Mouse (Mus musculus) MEL (cell line): ENCODE data around the gene Stra8. TPM values are rescaled to one million over a fixed set of nuclear protein-coding genes. Genes with fewer than 3 reads are reported as not detected.
A peak's percentile ranks its signal among the peaks of the same experiment; 100 is the strongest.

ENCODE experiments used
- DNase-seq: peaks from one replicate; pipeline ENCODE4 v3.0.0; 2011; ENCODE audit warnings: low read depth, low spot score
- H3K27ac ChIP-seq: 2 replicates; pipeline ENCODE4 v1.5.1; 2012; ENCODE audit warnings: low read depth, mild to moderate bottlenecking, control low read depth, low read length, moderate library complexity; ENCODE audit not compliant: control insufficient read depth
- H3K27me3 ChIP-seq, 2 experiments: fragments of 150-350 bp in 1 of 2; sonication (generic) in 1 of 2; 2 replicates each; pipeline ENCODE4 v1.6.1; 2012; ENCODE audit warnings: low read length in 2 of 2, mild to moderate bottlenecking in 2 of 2, improper control_type of control experiment in 1 of 2, moderate library complexity in 1 of 2; ENCODE audit not compliant: insufficient read depth in 2 of 2, control insufficient read depth in 1 of 2
- H3K36me3 ChIP-seq, 2 experiments: 2 replicates each; pipeline ENCODE4 v1.6.1; 2012 to 2014; ENCODE audit warnings: low read length in 2 of 2, improper control_type of control experiment in 1 of 2, inconsistent platforms in 1 of 2, mild to moderate bottlenecking in 1 of 2; ENCODE audit not compliant: insufficient read depth in 2 of 2, control insufficient read depth in 1 of 2
- H3K4me1 ChIP-seq, 2 experiments: fragments of 150-350 bp in 1 of 2; sonication (generic) in 1 of 2; 2 replicates each; pipeline ENCODE4 v1.6.1; 2012; ENCODE audit warnings: low read length in 2 of 2, improper control_type of control experiment in 1 of 2, mild to moderate bottlenecking in 1 of 2; ENCODE audit not compliant: insufficient read depth in 2 of 2, control insufficient read depth in 1 of 2
- H3K4me3 ChIP-seq, 2 experiments: fragments of 150-350 bp in 1 of 2; sonication (generic) in 1 of 2; 2 replicates each; pipeline ENCODE4 v1.5.1; 2012; ENCODE audit warnings: low read depth in 2 of 2, low read length in 2 of 2, mild to moderate bottlenecking in 2 of 2, moderate library complexity in 2 of 2, control low read depth in 1 of 2, improper control_type of control experiment in 1 of 2; ENCODE audit not compliant: control insufficient read depth in 1 of 2, insufficient read depth in 1 of 2
- H3K79me2 ChIP-seq: 2 replicates; pipeline ENCODE4 v1.6.1; 2012; ENCODE audit warnings: mild to moderate bottlenecking, low read length, moderate library complexity; ENCODE audit not compliant: control insufficient read depth, poor library complexity, insufficient read depth
- H3K9ac ChIP-seq: 2 replicates; pipeline ENCODE4 v1.6.1; 2012; ENCODE audit warnings: low read depth, mild to moderate bottlenecking, control low read depth, low read length, moderate library complexity; ENCODE audit not compliant: control insufficient read depth, poor library complexity, severe bottlenecking
- H3K9me3 ChIP-seq: fragments of 150-350 bp; sonication (generic); replicated peaks from 2 replicates; pipeline ENCODE4 v1.6.1; 2012; ENCODE audit warnings: mild to moderate bottlenecking, low read length, improper control_type of control experiment, moderate library complexity; ENCODE audit not compliant: insufficient read depth
- BHLHE40 ChIP-seq: IDR thresholded peaks from 2 replicates; pipeline ENCODE4 v1.6.1; 2012; ENCODE audit warnings: low read depth, mild to moderate bottlenecking, inconsistent platforms, low read length, improper control_type of control experiment, borderline replicate concordance
- CHD1 ChIP-seq: IDR thresholded peaks from 2 replicates; pipeline ENCODE4 v1.6.1; 2012; ENCODE audit warnings: low read depth, mild to moderate bottlenecking, inconsistent platforms, low read length, improper control_type of control experiment
- CHD2 ChIP-seq: IDR thresholded peaks from 2 replicates; pipeline ENCODE4 v1.6.1; 2011; ENCODE audit warnings: low read length, improper control_type of control experiment
- CTCF ChIP-seq, 3 experiments: IDR thresholded peaks in 2 of 3; conservative IDR thresholded peaks in 1 of 3; 2 replicates each; pipeline ENCODE4 v1.5.1; 2011 to 2012; ENCODE audit warnings: low read length in 3 of 3, low read depth in 2 of 3, mild to moderate bottlenecking in 2 of 3, improper control_type of control experiment in 1 of 3, inconsistent platforms in 1 of 3, mixed read lengths in 1 of 3, moderate library complexity in 1 of 3; ENCODE audit not compliant: control insufficient read depth in 1 of 3, insufficient read depth in 1 of 3, poor library complexity in 1 of 3, severe bottlenecking in 1 of 3
- E2F4 ChIP-seq: IDR thresholded peaks from 2 replicates; pipeline ENCODE4 v1.6.1; 2011; ENCODE audit warnings: low read depth, low read length, improper control_type of control experiment, borderline replicate concordance
- ELF1 ChIP-seq: IDR thresholded peaks from 2 replicates; pipeline ENCODE4 v1.6.1; 2014; ENCODE audit warnings: low read depth, mild to moderate bottlenecking, inconsistent platforms, low read length, improper control_type of control experiment, moderate library complexity
- EP300 ChIP-seq, 2 experiments: IDR thresholded peaks; 2 replicates each; pipeline ENCODE4 v1.6.1; 2011; ENCODE audit warnings: improper control_type of control experiment in 2 of 2, low read length in 2 of 2, low read depth in 1 of 2, mild to moderate bottlenecking in 1 of 2
- ETS1 ChIP-seq: IDR thresholded peaks from 2 replicates; pipeline ENCODE4 v1.6.1; 2012; ENCODE audit warnings: low read depth, mild to moderate bottlenecking, inconsistent platforms, low read length, improper control_type of control experiment, moderate library complexity
- GABPA ChIP-seq: IDR thresholded peaks from 2 replicates; pipeline ENCODE4 v1.6.1; 2012; ENCODE audit warnings: low read depth, mild to moderate bottlenecking, inconsistent platforms, low read length, improper control_type of control experiment, moderate library complexity
- GATA1 ChIP-seq: IDR thresholded peaks from 2 replicates; pipeline ENCODE4 v1.6.1; 2011; ENCODE audit warnings: low read depth, low read length, improper control_type of control experiment
- HCFC1 ChIP-seq: IDR thresholded peaks from 2 replicates; pipeline ENCODE4 v1.6.1; 2012; ENCODE audit warnings: low read depth, mild to moderate bottlenecking, inconsistent platforms, low read length, improper control_type of control experiment, moderate library complexity
- JUND ChIP-seq: IDR thresholded peaks from 2 replicates; pipeline ENCODE4 v1.6.1; 2011; ENCODE audit warnings: low read depth, mild to moderate bottlenecking, improper control_type of control experiment, low read length
- KAT2A ChIP-seq: conservative IDR thresholded peaks from 2 replicates; pipeline ENCODE4 v1.6.1; 2012; ENCODE audit warnings: low read depth, low read length, improper control_type of control experiment, inconsistent platforms
- MAFK ChIP-seq: IDR thresholded peaks from 2 replicates; pipeline ENCODE4 v1.6.1; 2011; ENCODE audit warnings: low read depth, mild to moderate bottlenecking, low read length, improper control_type of control experiment, borderline replicate concordance
- MAX ChIP-seq: IDR thresholded peaks from 2 replicates; pipeline ENCODE4 v1.6.1; 2011; ENCODE audit warnings: low read length, improper control_type of control experiment
- MAZ ChIP-seq: IDR thresholded peaks from 2 replicates; pipeline ENCODE4 v1.6.1; 2012; ENCODE audit warnings: low read depth, mild to moderate bottlenecking, inconsistent platforms, low read length, improper control_type of control experiment
- MEF2A ChIP-seq: IDR thresholded peaks from 2 replicates; pipeline ENCODE4 v1.6.1; 2014; ENCODE audit warnings: low read depth, mild to moderate bottlenecking, inconsistent platforms, low read length, improper control_type of control experiment; ENCODE audit not compliant: poor library complexity, insufficient replicate concordance, severe bottlenecking; ENCODE audit errors: extremely low read depth
- MXI1 ChIP-seq: IDR thresholded peaks from 2 replicates; pipeline ENCODE4 v1.6.1; 2011; ENCODE audit warnings: mild to moderate bottlenecking, low read depth, low read length, improper control_type of control experiment
- MYB ChIP-seq: IDR thresholded peaks from 2 replicates; pipeline ENCODE4 v1.6.1; 2011; ENCODE audit warnings: mild to moderate bottlenecking, low read depth, low read length, improper control_type of control experiment
- NRF1 ChIP-seq: IDR thresholded peaks from 2 replicates; pipeline ENCODE4 v1.6.1; 2014; ENCODE audit warnings: low read depth, mild to moderate bottlenecking, inconsistent platforms, low read length, improper control_type of control experiment, moderate library complexity; ENCODE audit not compliant: poor library complexity, insufficient read depth, severe bottlenecking
- POLR2A ChIP-seq, 2 experiments: IDR thresholded peaks; 2 replicates each; pipeline ENCODE4 v1.6.1; 2011 to 2012; ENCODE audit warnings: low read length in 2 of 2, mild to moderate bottlenecking in 2 of 2, control low read depth in 1 of 2, improper control_type of control experiment in 1 of 2, low read depth in 1 of 2, moderate library complexity in 1 of 2; ENCODE audit not compliant: control insufficient read depth in 1 of 2, insufficient read depth in 1 of 2, poor library complexity in 1 of 2
- POLR2AphosphoS2 ChIP-seq: IDR thresholded peaks from 2 replicates; pipeline ENCODE4 v1.6.1; 2011; ENCODE audit warnings: low read length, improper control_type of control experiment
- RAD21 ChIP-seq: IDR thresholded peaks from 2 replicates; pipeline ENCODE4 v1.6.1; 2011; ENCODE audit warnings: mild to moderate bottlenecking, low read depth, low read length, improper control_type of control experiment
- RCOR1 ChIP-seq: IDR thresholded peaks from 2 replicates; pipeline ENCODE4 v1.6.1; 2012; ENCODE audit warnings: low read depth, mild to moderate bottlenecking, inconsistent platforms, low read length, improper control_type of control experiment
- SMC3 ChIP-seq: IDR thresholded peaks from 2 replicates; pipeline ENCODE4 v1.6.1; 2011; ENCODE audit warnings: low read depth, low read length, improper control_type of control experiment
- TAL1 ChIP-seq: IDR thresholded peaks from 2 replicates; pipeline ENCODE4 v1.6.1; 2012; ENCODE audit warnings: mild to moderate bottlenecking, inconsistent platforms, low read length, moderate library complexity, mixed read lengths
- TBP ChIP-seq: IDR thresholded peaks from 2 replicates; pipeline ENCODE4 v1.8.0; 2011; ENCODE audit warnings: low read depth, low read length, improper control_type of control experiment
- TCF12 ChIP-seq: IDR thresholded peaks from 2 replicates; pipeline ENCODE4 v1.6.1; 2014; ENCODE audit warnings: low read depth, mild to moderate bottlenecking, inconsistent platforms, low read length, improper control_type of control experiment, moderate library complexity
- UBTF ChIP-seq: IDR thresholded peaks from 2 replicates; pipeline ENCODE4 v1.6.1; 2012; ENCODE audit warnings: low read depth, mild to moderate bottlenecking, inconsistent platforms, low read length, improper control_type of control experiment, moderate library complexity, borderline replicate concordance; ENCODE audit not compliant: insufficient read depth
- USF1 ChIP-seq: IDR thresholded peaks from 2 replicates; pipeline ENCODE4 v1.6.1; 2014; ENCODE audit warnings: low read depth, mild to moderate bottlenecking, inconsistent platforms, low read length, improper control_type of control experiment, moderate library complexity
- USF2 ChIP-seq, 2 experiments: IDR thresholded peaks; 2 replicates each; pipeline ENCODE4 v1.6.1; 2011 to 2012; ENCODE audit warnings: improper control_type of control experiment in 2 of 2, low read length in 2 of 2, borderline replicate concordance in 1 of 2, inconsistent platforms in 1 of 2, low read depth in 1 of 2, mild to moderate bottlenecking in 1 of 2; ENCODE audit not compliant: insufficient read depth in 1 of 2
- ZC3H11A ChIP-seq: IDR thresholded peaks from 2 replicates; pipeline ENCODE4 v1.6.1; 2012; ENCODE audit warnings: low read depth, mild to moderate bottlenecking, inconsistent platforms, low read length, improper control_type of control experiment
- ZKSCAN1 ChIP-seq: IDR thresholded peaks from 2 replicates; pipeline ENCODE4 v1.6.1; 2012; ENCODE audit warnings: low read depth, mild to moderate bottlenecking, inconsistent platforms, low read length, improper control_type of control experiment, moderate library complexity
- ZMIZ1 ChIP-seq: IDR thresholded peaks from 2 replicates; pipeline ENCODE4 v1.6.1; 2012; ENCODE audit warnings: low read depth, mild to moderate bottlenecking, inconsistent platforms, low read length, improper control_type of control experiment, moderate library complexity
- ZNF384 ChIP-seq: IDR thresholded peaks from 2 replicates; pipeline ENCODE4 v1.6.1; 2012; ENCODE audit warnings: low read depth, mild to moderate bottlenecking, inconsistent platforms, low read length, improper control_type of control experiment
- polyA plus RNA-seq, 2 experiments: library from polyadenylated mRNA; stranded (reverse) in 1 of 2; unstranded in 1 of 2; fragments of >175 nt in 1 of 2; fragments of >200 nt in 1 of 2; gene quantifications; 2 replicates each; pipeline versions ENCODE4 v1.2.1 to v1.2.4; 2012; ENCODE audit warnings: low replicate concordance in 2 of 2, low read depth in 1 of 2; ENCODE audit not compliant: insufficient read length in 2 of 2, insufficient read depth in 1 of 2, missing spikeins in 1 of 2
- total RNA-seq: library from RNA; depleted of rRNA; stranded (reverse); fragments of 300-350 nt; gene quantifications from 2 replicates; pipeline ENCODE4 v1.2.3, GENCODE M21; 2012

The Stra8 gene
- total and polyA plus RNA-seq, 3 experiments: not detected

GRCm38 (mm10) chr6:34877509-34878321 is 42.2 kb upstream of the Stra8 start, which contains the start of gene Cyren:
Gene Cyren, minus strand, starts transcription at chr6:34878060.
- Histone ChIP-seq H3K79me2 (peaks cover 13% of the 10 kb centered on the region), H3K4me3 (peak within 1 kb of the TSS; percentile 70 to 80), H3K27ac (peak within 1 kb of the TSS; percentile 98), H3K9ac (peak within 1 kb of the TSS; percentile 92), H3K4me1 (peaks cover 5 to 35% of the 10 kb centered on the region in 2 experiments; a peak in 3 of 4 replicates), H3K27me3 (no peaks in the 10 kb centered on the region), H3K9me3 (no peaks in the 10 kb centered on the region), H3K36me3 (peaks cover 0 to 15% of the 10 kb centered on the region in 2 experiments; a peak in 2 of 4 replicates)
- DNase-seq: peak; percentile 94
- TF ChIP-seq USF2 (IDR thresholded peaks at IDR 0.05; ENCODE audit: borderline replicate concordance in 1 of 2, insufficient read depth in 1 of 2, low read depth in 1 of 2, low read length in 2 of 2): no peak
- TF ChIP-seq MXI1: no peak; the same call in 1 of the 2 replicates
- TF ChIP-seq MYB: peak; percentile 78
- no peak for TF ChIP-seq CHD2
- peak; percentile 30 to 72 (median 68); a peak in 5 of 6 replicates for TF ChIP-seq CTCF (IDR thresholded peaks at IDR 0.05 in 2 of 3, conservative IDR thresholded peaks at IDR 0.05 in 1 of 3; ENCODE audit: control insufficient read depth in 1 of 3, insufficient read depth in 1 of 3, low read depth in 2 of 3, low read length in 3 of 3, poor library complexity in 1 of 3, severe bottlenecking in 1 of 3)
- no peak for TF ChIP-seq ZMIZ1
- TF ChIP-seq ZNF384: no peak
- no peak for TF ChIP-seq TAL1
- TF ChIP-seq TBP: peak; percentile 42; the same call in 1 of the 2 replicates
- TF ChIP-seq KAT2A: no peak; the same call in 1 of the 2 replicates
- no peak for TF ChIP-seq JUND
- peak; percentile 82 to 86 for TF ChIP-seq POLR2A (IDR thresholded peaks at IDR 0.05; ENCODE audit: control insufficient read depth in 1 of 2, insufficient read depth in 1 of 2, low read depth in 1 of 2, low read length in 2 of 2, poor library complexity in 1 of 2)
- no peak; the same call in 1 of the 2 replicates for TF ChIP-seq CHD1
- peak; percentile 28 for TF ChIP-seq MAX
- TF ChIP-seq RCOR1: no peak; the same call in 1 of the 2 replicates
- TF ChIP-seq MAZ: peak; percentile 73; the same call in 1 of the 2 replicates
- TF ChIP-seq BHLHE40: no peak
- TF ChIP-seq HCFC1: peak; percentile 73
- peak; percentile 54 for TF ChIP-seq SMC3
- TF ChIP-seq ETS1: peak; percentile 95
- peak; percentile 75 for TF ChIP-seq NRF1
- no peak for TF ChIP-seq MEF2A
- TF ChIP-seq GABPA: no peak
- TF ChIP-seq E2F4: no peak
- TF ChIP-seq MAFK: no peak
- TF ChIP-seq ELF1: peak; percentile 78
- TF ChIP-seq TCF12: peak; percentile 66; the same call in 1 of the 2 replicates
- peak; percentile 81 for TF ChIP-seq POLR2AphosphoS2
- no peak for TF ChIP-seq ZKSCAN1
- peak in 1 of 2 experiments; percentile 47; a peak in 1 of 4 replicates for TF ChIP-seq EP300 (IDR thresholded peaks at IDR 0.05; ENCODE audit: low read depth in 1 of 2, low read length in 2 of 2)
- TF ChIP-seq ZC3H11A: no peak
- TF ChIP-seq GATA1: no peak
- TF ChIP-seq USF1: peak; percentile 63
- TF ChIP-seq UBTF: peak; percentile 72; the same call in 1 of the 2 replicates
- TF ChIP-seq RAD21: peak; percentile 46
